Mouse (Mus musculus) ES-Bruce4 (cell line): ENCODE results near the gene Arhgap23. TPM values are rescaled to one million over a fixed set of nuclear protein-coding genes. Genes with fewer than 3 reads are reported as not detected.

ENCODE experiments used
- H3K27ac ChIP-seq: 2 replicates; pipeline ENCODE4 v1.5.1; 2012; ENCODE audit warnings: low read length, inconsistent platforms; ENCODE audit not compliant: insufficient read depth
- H3K27me3 ChIP-seq: 2 replicates; pipeline ENCODE4 v1.6.1; 2012; ENCODE audit warnings: mild to moderate bottlenecking, low read length, inconsistent platforms; ENCODE audit not compliant: control insufficient read depth, poor library complexity, insufficient read depth, severe bottlenecking
- H3K36me3 ChIP-seq: 2 replicates; pipeline ENCODE4 v1.6.1; 2012; ENCODE audit warnings: inconsistent platforms, mild to moderate bottlenecking, low read length, moderate library complexity; ENCODE audit not compliant: control insufficient read depth, poor library complexity, insufficient read depth, severe bottlenecking
- H3K4me1 ChIP-seq: one replicate; pipeline ENCODE4 v1.8.1; 2011; ENCODE audit warnings: low read length; ENCODE audit not compliant: control insufficient read depth, insufficient read depth
- H3K4me3 ChIP-seq: 2 replicates; pipeline ENCODE4 v1.5.1; 2011; ENCODE audit warnings: low read depth, mild to moderate bottlenecking, low read length
- H3K9ac ChIP-seq: 2 replicates; pipeline ENCODE4 v1.6.1; 2012; ENCODE audit warnings: low read depth, mild to moderate bottlenecking, inconsistent platforms; ENCODE audit not compliant: poor library complexity, severe bottlenecking
- H3K9me3 ChIP-seq: replicated peaks from 2 replicates; pipeline ENCODE4 v1.6.1; 2012; ENCODE audit warnings: mild to moderate bottlenecking, low read length, inconsistent platforms; ENCODE audit not compliant: control insufficient read depth, poor library complexity, insufficient read depth, severe bottlenecking
- CTCF ChIP-seq: IDR thresholded peaks from one replicate; pipeline ENCODE4 v1.8.1; 2011; ENCODE audit warnings: low read depth, low read length
- EP300 ChIP-seq: IDR thresholded peaks from 2 replicates; pipeline ENCODE4 v1.6.1; 2011; ENCODE audit warnings: low read depth, low read length; ENCODE audit not compliant: insufficient read depth
- POLR2A ChIP-seq: IDR thresholded peaks from one replicate; pipeline ENCODE4 v1.8.1; 2011; ENCODE audit warnings: low read length; ENCODE audit not compliant: insufficient read depth
- polyA plus RNA-seq: library from polyadenylated mRNA; stranded (reverse); fragments of >200 nt; gene quantifications from 2 replicates; pipeline ENCODE4 v1.2.4, GENCODE M21; 2011; ENCODE audit warnings: low read depth; ENCODE audit not compliant: missing spikeins, insufficient read depth, insufficient read length

The Arhgap23 gene
- polyA plus RNA-seq, 1 experiment, result 30.3 TPM

GRCm38 (mm10) chr11:97547957-97548706 is 132.8 kb downstream of the Arhgap23 start:
- H3K27ac ChIP-seq, result no peak overlapping the region
- TF ChIP-seq CTCF, result no peak
- TF ChIP-seq POLR2A, result no peak
- TF ChIP-seq EP300, result no peak
- no peaks in the 10 kb centered on the region for H3K4me1 ChIP-seq
- no peak overlapping the region for H3K9ac ChIP-seq
- H3K4me3 ChIP-seq, result no peak overlapping the region
- H3K9me3 ChIP-seq, result no peaks in the 10 kb centered on the region
- H3K36me3 ChIP-seq, result no peaks in the 10 kb centered on the region
- no peaks in the 10 kb centered on the region for H3K27me3 ChIP-seq

GRCm38 (mm10) chr11:97548757-97549156 is 133.4 kb downstream of the Arhgap23 start:
- no peaks in the 10 kb centered on the region for H3K4me1 ChIP-seq

More at GRCm38 (mm10) chr11:97548757-97549156, 133.4 kb downstream of the Arhgap23 start:
- Histone ChIP-seq H3K9me3 (no peaks in the 10 kb centered on the region), H3K27me3 (no peaks in the 10 kb centered on the region), H3K4me3 (no peak overlapping the region), H3K36me3 (no peaks in the 10 kb centered on the region), H3K27ac (no peak overlapping the region), H3K9ac (no peak overlapping the region)
- TF ChIP-seq POLR2A (no peak), EP300 (no peak), CTCF (no peak)

Other genes with a start within 250 kb of the Arhgap23 start
- 316 and 345 TPM in 2 replicates for gene Kpnb1, start 227.7 kb upstream of the Arhgap23 start, polyA plus RNA-seq
- 213 and 223 TPM in 2 replicates for gene Npepps, start 134.9 kb upstream of the Arhgap23 start, polyA plus RNA-seq
- 92.7 and 103 TPM in 2 replicates for gene Mrpl45, start 99.8 kb upstream of the Arhgap23 start, polyA plus RNA-seq
- 0.14 and 0.24 TPM in 2 replicates for gene Gpr179, start 63.5 kb upstream of the Arhgap23 start, polyA plus RNA-seq
- 21.1 and 25.5 TPM in 2 replicates for gene Socs7, start 53.0 kb upstream of the Arhgap23 start, polyA plus RNA-seq
- not detected in 2 replicates for gene 4933428G20Rik, start 84.8 kb downstream of the Arhgap23 start, polyA plus RNA-seq
- gene Srcin1, start 160.7 kb downstream of the Arhgap23 start, polyA plus RNA-seq, result 7.7 and 8.3 TPM in 2 replicates
- 39.3 and 44.1 TPM in 2 replicates for gene Epop, start 214.2 kb downstream of the Arhgap23 start, polyA plus RNA-seq
- 23.7 and 25.2 TPM in 2 replicates for gene Mllt6, start 247.9 kb downstream of the Arhgap23 start, polyA plus RNA-seq